Mouse (Mus musculus): Measurements from ENCODE around the gene Trmo. TPM values are rescaled to one million over a fixed set of nuclear protein-coding genes. Genes with fewer than 3 reads are reported as not detected.

The Trmo gene
- total and polyA plus RNA-seq, 3 experiments = 3.5 to 4.1 TPM; not detected in 1

GRCm38 (mm10) chr4:46417491-46417890 is 28.3 kb upstream of the Trmo start:
- TF ChIP-seq MYC (IDR thresholded peaks at IDR 0.05; ENCODE audit: low read depth, low read length) = no peak
- peak in 2 of 3 experiments; percentile 18 to 23; a peak in 3 of 6 replicates for TF ChIP-seq CTCF (IDR thresholded peaks at IDR 0.05 in 2 of 3, conservative IDR thresholded peaks at IDR 0.05 in 1 of 3; ENCODE audit: control insufficient read depth in 1 of 3, insufficient read depth in 1 of 3, low read depth in 2 of 3, low read length in 3 of 3, poor library complexity in 1 of 3, severe bottlenecking in 1 of 3)
- TF ChIP-seq USF2 (IDR thresholded peaks at IDR 0.05; ENCODE audit: borderline replicate concordance in 1 of 2, insufficient read depth in 1 of 2, low read depth in 1 of 2, low read length in 2 of 2) = no peak
- Histone ChIP-seq H3K4me1 (ENCODE audit: control insufficient read depth in 1 of 2, insufficient read depth in 2 of 2, low read length in 2 of 2) (peaks cover 0 to 16% of the 10 kb centered on the region in 2 experiments; a peak in 2 of 4 replicates), H3K9ac (ENCODE audit: control insufficient read depth, low read depth, low read length, poor library complexity, severe bottlenecking) (no peak overlapping the region)

DNA sequence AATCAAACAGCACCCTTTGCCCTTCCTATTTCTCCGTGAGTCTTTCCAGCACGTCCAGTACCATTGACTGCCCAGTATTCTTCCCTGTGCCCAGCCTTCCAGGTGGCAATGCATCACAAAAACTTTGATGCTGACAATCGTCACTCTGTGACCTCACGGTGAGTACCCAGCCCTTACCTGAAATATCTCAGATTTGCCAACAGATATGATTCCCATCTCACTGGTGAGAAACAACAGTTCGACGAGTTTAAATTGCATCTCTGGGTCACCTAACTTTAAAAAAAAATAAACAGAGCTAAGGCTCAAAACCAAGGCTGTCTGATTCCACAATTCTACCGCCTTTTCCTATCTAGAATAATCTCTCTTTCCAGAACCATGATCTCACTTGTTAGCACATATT is 24.2 kb upstream of the Trmo start, which contains the start of gene Hemgn:
Gene Hemgn, minus strand, starts transcription at position 101 of the 400 bp plus-strand sequence.
- H3K36me3 ChIP-seq (ENCODE audit: control insufficient read depth in 1 of 2, insufficient read depth in 2 of 2, low read length in 2 of 2) = peaks cover 0 to 23% of the 10 kb centered on the region in 2 experiments; a peak in 2 of 4 replicates
- H3K27ac ChIP-seq (ENCODE audit: control insufficient read depth, low read depth, low read length) = no peak within 1 kb of the TSS
- H3K4me3 ChIP-seq (ENCODE audit: control insufficient read depth in 1 of 2, insufficient read depth in 1 of 2, low read depth in 2 of 2, low read length in 2 of 2) = no peak within 1 kb of the TSS
- H3K27me3 ChIP-seq (ENCODE audit: control insufficient read depth in 1 of 2, insufficient read depth in 2 of 2, low read length in 2 of 2) = no peaks in the 10 kb centered on the region
- TF ChIP-seq TAL1 (IDR thresholded peaks at IDR 0.05; ENCODE audit: low read length) (no peak), USF1 (IDR thresholded peaks at IDR 0.05; ENCODE audit: low read depth, low read length) (no peak), POLR2AphosphoS5 (IDR thresholded peaks at IDR 0.05; ENCODE audit: borderline replicate concordance, low read depth, low read length) (no peak), UBTF (IDR thresholded peaks at IDR 0.05; ENCODE audit: borderline replicate concordance, insufficient read depth, low read depth, low read length) (no peak), ZNF384 (IDR thresholded peaks at IDR 0.05; ENCODE audit: low read depth, low read length) (no peak), E2F4 (IDR thresholded peaks at IDR 0.05; ENCODE audit: borderline replicate concordance, low read depth, low read length) (no peak), MXI1 (IDR thresholded peaks at IDR 0.05; ENCODE audit: low read depth, low read length) (no peak), MYB (IDR thresholded peaks at IDR 0.05; ENCODE audit: low read depth, low read length) (no peak), SMC3 (IDR thresholded peaks at IDR 0.05; ENCODE audit: low read depth, low read length) (no peak), POLR2AphosphoS2 (IDR thresholded peaks at IDR 0.05; ENCODE audit: low read length) (no peak), NRF1 (IDR thresholded peaks at IDR 0.05; ENCODE audit: insufficient read depth, low read depth, low read length, poor library complexity, severe bottlenecking) (no peak), TCF12 (IDR thresholded peaks at IDR 0.05; ENCODE audit: low read depth, low read length) (no peak), ETS1 (IDR thresholded peaks at IDR 0.05; ENCODE audit: low read depth, low read length) (no peak), MAX (IDR thresholded peaks at IDR 0.05; ENCODE audit: low read length) (no peak), KAT2A (conservative IDR thresholded peaks at IDR 0.05; ENCODE audit: low read depth, low read length) (no peak), MAFK (IDR thresholded peaks at IDR 0.05; ENCODE audit: borderline replicate concordance, low read depth, low read length) (no peak), RCOR1 (IDR thresholded peaks at IDR 0.05; ENCODE audit: low read depth, low read length) (no peak), USF2 (IDR thresholded peaks at IDR 0.05; ENCODE audit: borderline replicate concordance in 1 of 2, insufficient read depth in 1 of 2, low read depth in 1 of 2, low read length in 2 of 2) (no peak), GABPA (IDR thresholded peaks at IDR 0.05; ENCODE audit: low read depth, low read length) (no peak), MAZ (IDR thresholded peaks at IDR 0.05; ENCODE audit: low read depth, low read length) (no peak)
- H3K4me1 ChIP-seq (ENCODE audit: control insufficient read depth in 1 of 2, insufficient read depth in 2 of 2, low read length in 2 of 2) = peaks cover 18 to 33% of the 10 kb centered on the region in 2 experiments
- DNase-seq (ENCODE audit: low read depth, low spot score) = no peak
- no peak within 1 kb of the TSS for H3K9ac ChIP-seq (ENCODE audit: control insufficient read depth, low read depth, low read length, poor library complexity, severe bottlenecking)
- H3K9me3 ChIP-seq (replicated peaks; ENCODE audit: insufficient read depth, low read length) = no peaks in the 10 kb centered on the region
- no peaks in the 10 kb centered on the region; the same call in 1 of the 2 replicates for H3K79me2 ChIP-seq (ENCODE audit: control insufficient read depth, insufficient read depth, low read length, poor library complexity)

More at GRCm38 (mm10) chr4:46417491-46417890, 28.3 kb upstream of the Trmo start:
- H3K27ac ChIP-seq (ENCODE audit: control insufficient read depth, low read depth, low read length) = no peak overlapping the region
- no peaks in the 10 kb centered on the region; a peak in 1 of 4 replicates for H3K36me3 ChIP-seq (ENCODE audit: control insufficient read depth in 1 of 2, insufficient read depth in 2 of 2, low read length in 2 of 2)
- H3K27me3 ChIP-seq (ENCODE audit: control insufficient read depth in 1 of 2, insufficient read depth in 2 of 2, low read length in 2 of 2) = no peaks in the 10 kb centered on the region
- DNase-seq (ENCODE audit: low read depth, low spot score) = peak; percentile 28
- no peaks in the 10 kb centered on the region for H3K79me2 ChIP-seq (ENCODE audit: control insufficient read depth, insufficient read depth, low read length, poor library complexity)
- no peak overlapping the region for H3K4me3 ChIP-seq (ENCODE audit: control insufficient read depth in 1 of 2, insufficient read depth in 1 of 2, low read depth in 2 of 2, low read length in 2 of 2)
- no peaks in the 10 kb centered on the region for H3K9me3 ChIP-seq (replicated peaks; ENCODE audit: insufficient read depth, low read length)
